Mouse (Mus musculus): ENCODE results near the gene Cecr2.

DNA sequence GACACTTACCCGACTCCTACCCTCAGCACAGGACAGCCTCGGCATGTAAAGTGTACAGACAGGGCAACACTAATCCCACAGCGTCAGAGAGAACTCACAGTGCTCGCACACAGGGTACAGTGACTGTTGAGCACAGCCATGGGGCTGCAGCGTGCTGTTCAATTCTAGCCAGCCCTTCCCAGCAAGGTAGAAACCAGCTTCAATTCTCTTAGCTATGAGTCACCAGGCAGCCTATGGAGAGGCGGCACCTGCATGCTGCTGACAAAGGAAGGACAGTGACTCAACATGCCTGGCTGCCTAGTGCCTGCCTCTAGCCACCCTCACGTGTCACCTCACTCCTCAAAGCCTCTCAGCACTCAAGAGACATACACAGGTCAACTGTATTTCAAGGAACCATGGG is 131.8 kb downstream of the Cecr2 start:
- TF ChIP-seq POLR2A (IDR thresholded peaks at IDR 0.05; ENCODE audit: extremely low read depth, insufficient read depth, low read length) (no peak), CTCF (IDR thresholded peaks at IDR 0.05; ENCODE audit: low read depth, low read length) (no peak)
